Mouse (Mus musculus) liver, embryonic 14.5 days (tissue): ENCODE data around the gene Prss8. TPM values are rescaled to one million over a fixed set of nuclear protein-coding genes. Genes with fewer than 3 reads are reported as not detected.

Experiments
- ATAC-seq: fragments of 200-750 bp; cut with Nextera tagmentation; 2 replicates; pipeline ENCODE4 v1.8.0; 2017; ENCODE audit warnings: moderate number of reproducible peaks, mild to moderate bottlenecking, moderate library complexity; ENCODE audit not compliant: insufficient read depth
- DNase-seq, 3 experiments: peaks; one replicate each; pipeline ENCODE4 v3.0.0-alpha.2; 2012 to 2013; ENCODE audit warnings: low read depth in 3 of 3, low spot score in 3 of 3
- H3K27ac ChIP-seq: fragments of 300-500 bp; sonication (generic); 2 replicates; pipeline ENCODE4 v1.5.1; 2014; ENCODE audit warnings: moderate library complexity, mild to moderate bottlenecking, control low read depth, inconsistent platforms
- H3K27me3 ChIP-seq: fragments of 300-500 bp; sonication (generic); 2 replicates; pipeline ENCODE4 v1.6.1; 2014; ENCODE audit warnings: mild to moderate bottlenecking, low read length, moderate library complexity; ENCODE audit not compliant: control insufficient read depth, insufficient read depth
- H3K36me3 ChIP-seq: fragments of 300-500 bp; sonication (generic); replicated peaks from 2 replicates; pipeline ENCODE4 v1.6.1; 2014; ENCODE audit warnings: low read depth; ENCODE audit not compliant: control insufficient read depth, insufficient read depth
- H3K4me1 ChIP-seq, 2 experiments: fragments of 200-500 bp in 1 of 2; fragments of 300-500 bp in 1 of 2; sonication (generic) in 1 of 2; replicated peaks; 2 replicates each; pipeline ENCODE4 v1.6.1; 2012 to 2014; ENCODE audit warnings: antibody characterized with exemption in 1 of 2, inconsistent platforms in 1 of 2, low read length in 1 of 2; ENCODE audit not compliant: control insufficient read depth in 2 of 2, insufficient read depth in 2 of 2
- H3K4me2 ChIP-seq: fragments of 300-500 bp; sonication (generic); 2 replicates; pipeline ENCODE4 v1.6.1; 2014; ENCODE audit warnings: low read depth, mild to moderate bottlenecking, control low read depth, moderate library complexity
- H3K4me3 ChIP-seq, 2 experiments: fragments of 200-500 bp in 1 of 2; fragments of 300-500 bp in 1 of 2; sonication (generic) in 1 of 2; 2 replicates each; pipeline ENCODE4 v1.5.1; 2012 to 2014; ENCODE audit warnings: low read depth in 2 of 2, low read length in 2 of 2, mild to moderate bottlenecking in 2 of 2, control low read depth in 1 of 2, inconsistent platforms in 1 of 2, moderate library complexity in 1 of 2; ENCODE audit not compliant: insufficient read depth in 1 of 2
- H3K9ac ChIP-seq: fragments of 300-500 bp; sonication (generic); replicated peaks from 2 replicates; pipeline ENCODE4 v1.6.1; 2014; ENCODE audit warnings: mild to moderate bottlenecking, control low read depth, moderate library complexity
- H3K9me3 ChIP-seq: fragments of 300-500 bp; sonication (generic); 2 replicates; pipeline ENCODE4 v1.6.1; 2016; ENCODE audit warnings: low read length, mixed read lengths; ENCODE audit not compliant: control insufficient read depth
- CTCF ChIP-seq: IDR thresholded peaks from 2 replicates; pipeline ENCODE4 v1.5.1; 2016; ENCODE audit warnings: antibody characterized with exemption, low read depth, control low read depth
- EP300 ChIP-seq: IDR thresholded peaks from 2 replicates; pipeline ENCODE4 v1.6.1; 2016; ENCODE audit warnings: antibody characterized with exemption, low read depth
- WGBS: fragments of 180-500 bp; shearing (Covaris S2); extraction: QIAGEN DNeasy Blood & Tissue Kit; methylation state at CpG from one replicate; pipeline ENCODE4 v1.1.7; 2014; ENCODE audit not compliant: insufficient replicate concordance; 5-methylcytosine and 5-hydroxymethylcytosine counted together
- polyA plus RNA-seq, 2 experiments: library from polyadenylated mRNA; depleted of rRNA in 1 of 2; stranded (reverse) in 1 of 2; unstranded in 1 of 2; fragments of >200 nt; fragmentation: Nextera tagmentation in 1 of 2; extraction: Ambion mirVana in 1 of 2; gene quantifications; 2 replicates each; pipeline versions ENCODE4 v1.2.1 to v1.2.3; 2012 to 2014

Gene Prss8
- polyA plus RNA-seq, 2 experiments: 8.3 to 9.8 TPM

DNA sequence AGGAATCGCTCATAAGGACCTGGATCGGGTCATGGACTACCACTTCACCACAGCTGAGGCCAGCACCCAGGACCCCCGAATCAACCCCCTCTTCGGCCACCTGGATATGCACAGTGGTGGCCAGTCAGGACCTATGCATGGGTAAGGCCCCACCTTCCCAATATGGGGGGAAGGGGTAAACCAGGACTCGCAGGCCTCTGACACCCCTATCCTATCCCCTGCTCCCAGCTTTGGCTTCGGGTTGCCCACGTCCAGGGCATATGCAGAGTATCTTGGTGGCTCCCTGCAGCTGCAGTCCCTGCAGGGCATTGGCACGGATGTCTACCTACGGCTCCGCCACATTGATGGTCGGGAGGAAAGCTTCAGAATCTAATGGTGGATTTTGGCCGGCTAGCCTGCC is 22.0 kb downstream of the Prss8 start:
- Histone ChIP-seq H3K4me3 (no peak overlapping the region), H3K9me3 (no peaks in the 10 kb centered on the region), H3K36me3 (peaks cover 34% of the 10 kb centered on the region), H3K27ac (no peak overlapping the region), H3K9ac (no peak overlapping the region), H3K4me1 (peaks cover 8 to 15% of the 10 kb centered on the region in 2 experiments), H3K27me3 (no peaks in the 10 kb centered on the region), H3K4me2 (no peak overlapping the region)
- TF ChIP-seq CTCF (no peak), EP300 (no peak)
- no peak for DNase-seq
- no peak for ATAC-seq
- WGBS: 83% methylated on average over 12 of the region's 12 CpGs

DNA sequence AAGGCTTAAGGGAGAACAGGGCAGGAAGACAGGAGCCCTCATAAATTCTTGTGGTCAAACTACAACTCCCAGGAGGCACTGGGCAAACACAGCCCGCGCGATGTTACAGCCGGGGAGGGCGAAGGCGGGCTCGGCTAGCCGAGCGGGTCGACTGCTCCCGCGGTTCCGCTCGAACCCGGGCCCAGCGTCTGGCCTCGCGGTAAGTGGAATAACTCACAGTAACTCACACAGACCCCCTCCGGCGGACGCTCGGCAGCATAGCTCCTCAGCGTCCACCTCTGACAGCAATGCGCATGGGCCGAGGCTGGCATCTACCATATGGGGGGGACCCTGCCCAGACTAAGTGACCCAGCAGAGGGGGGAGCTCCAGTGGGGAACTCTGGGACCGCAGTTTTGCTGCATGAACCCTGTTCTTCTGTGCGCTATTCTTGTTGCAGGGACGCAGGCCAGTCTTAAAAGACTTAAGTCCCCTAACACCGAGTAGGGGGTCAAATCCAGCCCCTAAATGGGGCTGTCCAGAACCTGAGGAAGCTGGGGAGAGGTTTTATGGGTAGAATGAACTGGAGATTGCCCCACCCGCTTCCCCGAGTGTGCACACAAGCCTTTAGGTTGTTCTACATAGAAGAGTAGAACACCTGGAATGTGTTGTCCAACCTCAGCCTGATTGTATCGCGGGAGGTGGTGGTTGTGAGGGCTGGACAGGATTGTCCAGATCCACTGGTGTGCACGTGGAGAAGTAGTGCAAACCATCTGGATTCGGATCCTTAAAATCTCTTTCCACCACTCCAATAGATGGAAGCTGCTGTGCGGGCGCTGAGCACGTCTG is 25.7 kb downstream of the Prss8 start, which contains the start of gene Bckdk:
Bckdk (plus strand) TSS at position 112 of the 826 bp plus-strand sequence.
- ATAC-seq: peak; percentile 83
- H3K4me2 ChIP-seq: peak within 1 kb of the TSS; percentile 85
- 9% methylated on average over 38 of the region's 38 CpGs for WGBS

DNA sequence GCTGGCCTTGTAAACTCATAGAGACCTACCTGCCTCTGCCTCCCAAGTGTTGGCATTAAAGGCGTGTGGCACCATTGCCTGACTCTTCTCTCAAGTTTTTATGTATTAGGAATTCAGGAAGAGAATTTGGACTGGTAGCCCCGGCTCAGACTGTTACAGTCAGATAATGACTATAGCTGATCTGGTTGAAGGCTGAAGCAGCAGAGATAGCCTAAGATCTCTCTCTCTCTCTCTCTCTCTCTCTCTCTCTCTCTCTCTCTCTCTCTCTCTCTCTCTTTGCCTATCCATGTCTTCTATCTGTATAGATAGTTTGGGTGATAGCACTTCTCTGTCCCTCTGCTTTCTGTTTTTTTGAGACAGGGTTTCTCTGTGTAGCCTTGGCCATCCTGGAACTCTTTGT is 28.1 kb downstream of the Prss8 start:
- no peak overlapping the region for H3K27ac ChIP-seq
- no peaks in the 10 kb centered on the region for H3K9me3 ChIP-seq
- H3K4me1 ChIP-seq: peaks cover 27 to 38% of the 10 kb centered on the region in 2 experiments
- TF ChIP-seq EP300 (peak; percentile 34; the same call in 1 of the 2 replicates), CTCF (no peak)
- WGBS: 33% methylated on average over 2 of the region's 2 CpGs
- peaks cover 15% of the 10 kb centered on the region for H3K36me3 ChIP-seq
- H3K4me3 ChIP-seq: no peak overlapping the region
- no peak for ATAC-seq
- H3K9ac ChIP-seq: no peak overlapping the region
- no peak for DNase-seq
- no peaks in the 10 kb centered on the region for H3K27me3 ChIP-seq
- H3K4me2 ChIP-seq: no peak overlapping the region

More for the DNA sequence above, 25.7 kb downstream of the Prss8 start, which contains the start of gene Bckdk:
- DNase-seq: peak; percentile 59 to 66 (median 61)
- H3K9ac ChIP-seq: peak within 1 kb of the TSS; percentile 98
- peaks cover 34% of the 10 kb centered on the region for H3K36me3 ChIP-seq
- peak within 1 kb of the TSS; percentile 55 for H3K27ac ChIP-seq
- TF ChIP-seq CTCF (peak; percentile 20; the same call in 1 of the 2 replicates), EP300 (no peak)
- H3K9me3 ChIP-seq: no peaks in the 10 kb centered on the region
- peaks cover 17 to 29% of the 10 kb centered on the region in 2 experiments for H3K4me1 ChIP-seq
- H3K27me3 ChIP-seq: no peaks in the 10 kb centered on the region
- H3K4me3 ChIP-seq: peak within 1 kb of the TSS; percentile 75 to 92

DNA sequence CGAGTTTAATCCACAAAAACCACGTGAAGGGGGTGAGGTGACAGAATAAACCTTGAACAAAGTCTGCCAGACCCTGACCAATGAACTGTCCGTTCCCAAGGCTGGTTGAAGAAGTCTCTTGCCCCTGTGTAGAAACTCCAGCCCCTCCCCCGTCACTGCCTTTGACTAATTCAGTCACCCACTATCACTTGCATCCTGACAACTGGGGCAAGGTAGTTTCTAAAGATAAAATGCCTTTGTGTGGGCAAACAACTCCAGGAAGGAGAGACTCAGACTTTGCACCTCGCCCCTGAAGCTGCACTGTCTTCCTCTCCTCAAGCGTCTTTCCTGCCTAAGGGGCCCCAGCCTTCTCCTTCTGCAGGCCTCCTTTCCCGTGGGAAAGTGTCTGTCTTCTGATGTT is 29.9 kb downstream of the Prss8 start:
- Histone ChIP-seq H3K4me2 (peak overlapping the region; percentile 21), H3K27ac (peak overlapping the region; percentile 30)

More for the DNA sequence above, 29.9 kb downstream of the Prss8 start:
- H3K4me3 ChIP-seq: no peak overlapping the region
- DNase-seq: no peak
- peaks cover 29 to 46% of the 10 kb centered on the region in 2 experiments for H3K4me1 ChIP-seq
- TF ChIP-seq CTCF (no peak), EP300 (peak; percentile 34)
- no peaks in the 10 kb centered on the region for H3K9me3 ChIP-seq
- 6% methylated on average over 7 of the region's 7 CpGs for WGBS
- ATAC-seq: no peak
- H3K36me3 ChIP-seq: no peaks in the 10 kb centered on the region
- no peaks in the 10 kb centered on the region for H3K27me3 ChIP-seq
- H3K9ac ChIP-seq: peak overlapping the region; percentile 11; the same call in 1 of the 2 replicates
